Mouse (Mus musculus): ENCODE data around the gene Igdcc4.

The Igdcc4 gene

GRCm38 (mm10) chr9:65109132-65110072, 8.1 kb downstream of the Igdcc4 start:
- peak; percentile 68 for DNase-seq (ENCODE audit: low read depth, low spot score)

DNA sequence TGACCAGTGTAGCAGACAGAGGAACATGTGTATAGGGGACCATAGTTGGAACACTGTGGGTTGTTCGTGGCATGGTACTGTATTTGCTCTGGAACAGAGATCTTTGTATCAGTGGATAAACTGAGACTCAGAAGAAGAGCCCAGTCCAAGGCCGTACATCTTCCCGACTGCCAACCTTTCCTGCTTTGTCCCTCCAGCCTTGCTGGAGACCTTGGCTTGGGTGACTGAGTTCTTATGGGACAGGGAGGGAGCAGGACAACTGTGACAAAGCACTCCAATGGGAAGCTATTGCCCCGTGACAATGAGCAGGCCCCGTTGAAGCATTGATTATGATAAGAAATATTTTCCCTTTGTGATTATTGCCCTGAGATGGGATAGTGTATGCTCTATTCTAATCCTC, 10.4 kb downstream of the Igdcc4 start:
- DNase-seq (ENCODE audit: low read depth, low spot score), result no peak

DNA sequence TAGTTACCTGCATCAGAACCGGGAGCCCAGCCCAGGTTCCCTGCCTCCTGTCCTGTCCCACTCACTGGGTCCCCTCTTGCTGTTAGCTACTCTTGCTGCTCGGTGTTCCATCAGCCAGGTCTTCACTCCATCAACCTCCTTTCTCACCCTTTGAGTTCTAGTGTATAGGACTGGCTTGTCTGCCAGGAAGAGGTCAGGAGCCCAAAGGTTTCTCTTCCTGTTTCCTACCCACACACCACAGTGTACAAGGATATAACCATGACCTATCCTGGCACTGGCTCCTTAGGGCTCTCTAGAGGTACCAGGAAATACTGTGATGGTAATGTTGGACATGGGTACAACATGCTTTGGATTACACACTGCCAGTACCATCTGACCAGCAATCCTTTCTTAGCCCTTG, 12.4 kb downstream of the Igdcc4 start:
- no peak for DNase-seq (ENCODE audit: low read depth, low spot score)

DNA sequence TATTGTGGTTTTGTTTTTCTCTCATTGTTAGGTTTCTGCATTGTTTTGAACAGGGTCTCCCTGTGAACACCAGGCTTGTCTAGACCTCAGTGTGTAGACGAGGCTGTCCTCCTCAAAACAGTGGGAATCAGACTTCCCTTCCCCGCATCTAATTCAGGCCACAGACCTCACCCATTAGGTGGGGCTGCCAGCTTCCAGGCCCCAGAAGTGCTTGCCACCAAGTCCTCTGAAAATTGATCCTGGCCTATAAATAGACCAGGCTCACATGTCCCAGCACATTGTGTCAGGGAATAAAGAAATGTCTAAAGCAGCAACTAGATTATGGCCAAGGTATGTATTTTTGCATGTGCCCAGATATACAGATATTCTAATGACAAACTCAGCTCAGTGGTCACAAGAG, 14.6 kb downstream of the Igdcc4 start:
- DNase-seq (ENCODE audit: low read depth, low spot score), result no peak

- no peak for DNase-seq (ENCODE audit: low read depth, low spot score)
These were observed 16.2 kb downstream of the Igdcc4 start for GRCm38 (mm10) chr9:65117516-65117915.

- peak; percentile 83 for DNase-seq (ENCODE audit: low read depth, low spot score)
These were observed 19.6 kb downstream of the Igdcc4 start for GRCm38 (mm10) chr9:65120935-65121334.

- peak; percentile 81 for DNase-seq (ENCODE audit: low read depth, low spot score)
These were observed 21.3 kb downstream of the Igdcc4 start for GRCm38 (mm10) chr9:65122545-65122944.

DNA sequence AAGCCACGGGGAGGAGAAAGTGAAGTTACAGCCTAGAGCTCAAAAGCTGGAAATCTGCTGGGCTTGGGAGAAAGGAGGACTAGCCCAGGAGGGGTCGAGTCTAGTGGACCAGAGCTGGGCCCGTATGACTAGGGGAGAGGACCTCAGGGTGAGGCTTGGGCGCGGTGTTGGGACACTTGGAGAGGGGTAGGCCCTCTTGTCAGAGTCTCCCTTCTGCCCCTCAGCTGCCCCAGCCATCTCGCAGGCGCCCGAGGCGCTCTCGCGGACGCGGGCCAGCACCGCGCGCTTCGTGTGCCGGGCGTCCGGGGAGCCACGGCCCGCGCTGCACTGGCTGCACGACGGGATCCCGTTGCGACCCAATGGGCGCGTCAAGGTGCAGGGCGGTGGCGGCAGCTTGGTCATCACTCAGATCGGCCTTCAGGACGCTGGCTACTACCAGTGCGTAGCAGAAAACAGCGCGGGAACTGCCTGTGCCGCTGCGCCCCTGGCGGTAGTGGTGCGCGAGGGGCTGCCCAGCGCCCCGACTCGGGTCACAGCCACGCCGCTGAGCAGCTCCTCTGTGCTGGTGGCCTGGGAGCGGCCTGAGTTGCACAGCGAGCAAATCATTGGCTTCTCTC, 22.4 kb downstream of the Igdcc4 start:
- DNase-seq (ENCODE audit: low read depth, low spot score), result no peak

GRCm38 (mm10) chr9:65128123-65128815, 27.0 kb downstream of the Igdcc4 start:
- peak; percentile 34 for DNase-seq (ENCODE audit: low read depth, low spot score)

DNA sequence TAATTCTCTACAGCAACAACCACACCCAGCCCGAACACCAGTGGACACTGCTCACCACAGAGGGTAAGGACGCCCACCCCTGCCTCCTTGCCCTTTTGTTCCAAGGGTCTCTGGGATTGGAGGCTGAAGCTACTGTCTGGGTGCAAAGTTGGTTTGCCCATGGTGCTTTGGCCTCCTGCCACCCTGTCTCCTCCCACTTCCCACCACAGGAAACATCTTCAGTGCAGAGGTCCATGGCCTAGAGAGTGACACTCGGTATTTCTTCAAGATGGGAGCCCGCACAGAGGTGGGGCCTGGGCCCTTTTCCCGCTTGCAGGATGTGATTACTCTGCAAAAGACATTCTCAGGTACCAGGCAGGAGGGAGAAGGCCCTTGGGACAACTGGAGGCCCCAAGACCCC, 30.4 kb downstream of the Igdcc4 start:
- DNase-seq (ENCODE audit: low read depth, low spot score), result no peak

- DNase-seq (ENCODE audit: low read depth, low spot score), result peak; percentile 92
These were observed 32.5 kb downstream of the Igdcc4 start for GRCm38 (mm10) chr9:65133739-65134138.

- no peak for DNase-seq (ENCODE audit: low read depth, low spot score)
These were observed 33.8 kb downstream of the Igdcc4 start for GRCm38 (mm10) chr9:65135126-65135525.

DNA sequence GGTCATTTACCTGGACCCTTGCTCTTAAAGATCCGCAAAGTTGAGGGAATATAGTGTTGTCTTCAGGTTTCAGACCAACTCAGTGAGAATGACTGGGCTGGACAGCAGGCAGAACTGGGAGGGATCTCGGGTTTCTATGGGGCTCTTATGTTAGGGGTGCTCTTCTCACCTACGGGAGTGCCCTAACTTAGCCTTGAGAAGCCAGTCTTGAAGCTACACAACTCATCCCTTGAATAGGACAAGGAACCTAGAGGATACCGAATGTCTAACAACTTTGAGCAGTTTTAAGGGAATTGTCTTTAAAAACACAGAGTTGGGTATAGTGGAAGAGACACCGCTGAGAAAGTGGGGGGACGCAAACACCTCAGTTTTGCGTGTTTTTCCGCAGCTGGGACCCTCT, 39.2 kb downstream of the Igdcc4 start:
- DNase-seq (ENCODE audit: low read depth, low spot score), result no peak

DNA sequence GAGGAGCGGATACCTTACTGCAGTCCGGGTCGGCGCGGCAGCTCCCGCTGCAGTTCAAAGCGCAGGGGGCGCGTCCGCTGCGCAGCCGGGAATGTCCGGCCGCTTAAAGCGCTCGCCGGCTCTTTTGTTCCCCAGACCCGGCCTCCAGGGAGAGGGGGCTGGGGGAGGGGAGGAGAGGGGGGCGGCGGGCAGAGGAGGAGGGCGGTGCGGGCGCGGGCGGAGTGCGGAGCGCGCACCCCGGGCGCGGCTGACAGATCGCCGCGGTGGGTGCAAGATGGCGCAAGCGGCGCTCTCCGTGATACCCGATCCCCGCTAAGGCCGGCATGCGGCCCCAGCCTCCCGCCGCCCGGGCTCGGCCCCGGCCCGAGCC, 39.6 kb downstream of the Igdcc4 start, which contains the start of gene Igdcc3:
Gene Igdcc3 (plus strand): TSS at position 254 of the 370 bp plus-strand sequence.
- DNase-seq (ENCODE audit: low read depth, low spot score), result peak; percentile 41

DNA sequence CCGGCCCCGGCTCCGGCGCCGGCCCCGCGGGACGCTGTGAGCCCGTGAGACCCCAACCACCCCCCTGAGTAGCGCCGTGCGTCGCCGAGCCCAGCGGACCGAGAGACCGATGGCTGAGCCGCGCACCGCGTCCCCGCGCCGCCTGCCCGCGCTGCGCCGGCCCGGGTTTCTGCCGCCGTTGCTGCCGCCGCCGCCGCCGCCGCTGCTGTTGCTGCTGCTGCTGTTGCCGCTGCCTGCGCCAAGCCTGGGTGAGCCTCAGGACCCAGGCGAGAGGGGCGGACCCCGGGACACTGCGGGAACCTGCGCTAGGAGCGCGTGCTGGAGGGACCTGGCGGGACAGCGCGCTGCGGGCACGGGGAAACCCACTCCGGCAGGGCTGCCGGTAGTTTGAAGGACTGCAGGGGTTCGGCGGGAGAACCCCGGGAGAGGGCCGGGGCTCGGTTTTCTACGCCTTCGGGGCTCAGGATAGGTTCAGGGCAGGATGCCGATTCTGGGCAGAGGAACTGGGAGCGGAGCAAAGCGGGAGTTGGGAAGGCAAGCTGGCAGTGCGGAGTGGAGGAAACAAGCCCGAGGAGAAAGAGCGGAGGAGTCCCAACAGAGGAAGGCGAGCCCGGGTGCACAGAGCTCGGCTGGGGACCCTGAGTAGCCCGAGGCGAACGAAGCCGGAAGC, 40.2 kb downstream of the Igdcc4 start:
- DNase-seq (ENCODE audit: low read depth, low spot score), result peak; percentile 35

- DNase-seq (ENCODE audit: low read depth, low spot score), result no peak
These were observed 40.7 kb downstream of the Igdcc4 start for GRCm38 (mm10) chr9:65141976-65142318.

DNA sequence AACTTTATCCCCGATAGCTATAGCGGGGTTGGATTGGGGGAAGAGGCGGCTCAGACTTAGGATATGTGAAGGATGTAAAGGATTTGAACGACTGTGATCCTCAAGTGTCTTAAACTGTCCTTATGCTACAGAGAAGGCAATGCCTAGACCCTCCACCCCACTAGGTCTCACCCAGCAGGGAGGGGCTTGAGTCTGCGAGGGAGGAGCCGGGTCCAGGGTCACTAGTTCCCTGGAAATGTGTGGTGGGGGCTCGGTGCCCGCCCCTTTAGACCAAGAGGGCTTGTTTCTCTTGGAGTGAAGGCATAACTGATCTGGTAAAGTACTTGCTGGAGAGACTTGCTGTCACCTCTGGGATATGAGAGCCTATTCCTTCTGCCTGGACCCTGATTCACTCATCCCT, 41.1 kb downstream of the Igdcc4 start:
- DNase-seq (ENCODE audit: low read depth, low spot score), result no peak

- no peak for DNase-seq (ENCODE audit: low read depth, low spot score)
These were observed 44.7 kb downstream of the Igdcc4 start for GRCm38 (mm10) chr9:65146001-65146400.

DNA sequence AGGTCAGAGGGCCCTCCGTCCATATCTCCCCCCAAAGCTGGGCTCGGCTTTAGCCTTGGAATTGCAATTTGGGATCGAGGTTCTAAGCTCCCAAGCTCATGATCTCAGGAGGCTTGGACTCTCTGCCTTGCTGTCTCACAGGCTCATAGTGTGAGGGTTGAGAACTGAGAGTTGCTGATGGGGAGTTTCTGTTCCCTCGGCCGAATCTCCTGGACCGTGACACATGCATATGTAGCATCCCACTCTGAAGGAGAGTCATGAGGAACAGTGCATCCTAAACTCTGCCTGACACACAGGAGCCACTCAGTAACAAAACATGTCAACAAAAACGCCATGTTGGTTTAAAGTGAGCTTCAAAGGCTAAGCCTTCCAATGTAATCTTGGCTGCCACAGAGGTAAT, 47.2 kb downstream of the Igdcc4 start:
- no peak for DNase-seq (ENCODE audit: low read depth, low spot score)

GRCm38 (mm10) chr9:65152711-65153330, 51.5 kb downstream of the Igdcc4 start:
- DNase-seq (ENCODE audit: low read depth, low spot score), result no peak

GRCm38 (mm10) chr9:65153331-65153711, 52.0 kb downstream of the Igdcc4 start:
- no peak for DNase-seq (ENCODE audit: low read depth, low spot score)
